Mouse (Mus musculus): ENCODE data around the gene Dhx36.

Gene Dhx36

DNA sequence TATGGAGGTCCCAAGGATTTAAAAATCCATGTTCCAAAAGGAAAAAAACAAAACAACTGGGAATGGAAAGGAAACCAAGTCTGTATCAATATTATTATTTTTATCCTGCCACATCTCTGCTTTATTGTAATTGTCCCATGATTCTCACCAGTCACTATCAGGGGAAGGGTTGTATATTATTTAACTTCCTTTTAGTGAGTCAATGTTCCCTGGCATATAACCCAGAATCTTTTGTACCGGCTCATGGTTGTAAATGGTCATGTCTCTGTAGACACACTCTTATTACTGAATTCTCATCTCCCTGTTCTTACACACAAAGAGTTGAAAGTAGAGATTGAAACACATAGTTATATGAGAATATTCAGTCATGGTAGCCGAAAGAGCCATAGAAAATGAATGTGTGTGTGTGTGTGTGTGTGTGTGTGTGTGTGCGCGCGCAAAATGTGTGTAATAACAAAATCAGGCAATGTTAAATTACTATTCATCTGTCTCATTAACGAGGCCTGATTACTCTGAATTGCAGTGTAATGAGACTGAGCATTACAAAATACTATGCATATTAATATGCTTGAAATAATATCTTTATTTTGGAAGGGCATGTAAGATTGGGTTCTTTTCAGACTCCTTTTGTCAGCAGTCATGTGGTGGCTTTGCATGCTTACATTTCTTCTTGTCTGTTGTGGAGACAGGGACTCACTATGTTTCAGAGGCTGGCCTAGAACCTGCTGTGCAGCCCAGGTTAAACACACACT is 88.2 kb downstream of the Dhx36 start:
- DNase-seq (ENCODE audit: low spot score), result no peak
